Mouse (Mus musculus): ENCODE results near the gene Wdtc1. TPM values are rescaled to one million over a fixed set of nuclear protein-coding genes. Genes with fewer than 3 reads are reported as not detected.

Wdtc1 gene
- polyA plus RNA-seq, 1 experiment from 2014 or later = 24.9 TPM

GRCm38 (mm10) chr4:133315991-133316390 is 37.3 kb downstream of the Wdtc1 start:
- no peak overlapping the region for H3K27ac ChIP-seq
- no peaks in the 10 kb centered on the region; the same call in 1 of the 2 replicates for H3K36me3 ChIP-seq (ENCODE audit: inconsistent target)
- no peaks in the 10 kb centered on the region for H3K79me2 ChIP-seq (ENCODE audit: inconsistent target)
- no peak overlapping the region for H3K4me3 ChIP-seq (ENCODE audit: inconsistent target)
- 93% methylated on average over 5 of the region's 5 CpGs for WGBS (ENCODE audit: missing documents)

- Histone ChIP-seq H3K79me2 (ENCODE audit: inconsistent target) (no peaks in the 10 kb centered on the region), H3K27ac (no peak overlapping the region), H3K4me3 (ENCODE audit: inconsistent target) (no peak overlapping the region), H3K36me3 (ENCODE audit: inconsistent target) (no peaks in the 10 kb centered on the region; the same call in 1 of the 2 replicates)
- WGBS (ENCODE audit: missing documents) = 89% methylated on average over 7 of the region's 8 CpGs
Measured at GRCm38 (mm10) chr4:133314896-133315295, 38.4 kb downstream of the Wdtc1 start.

GRCm38 (mm10) chr4:133309948-133310347 is 43.3 kb downstream of the Wdtc1 start:
- Histone ChIP-seq H3K4me3 (ENCODE audit: inconsistent target) (no peak overlapping the region), H3K27ac (no peak overlapping the region), H3K36me3 (ENCODE audit: inconsistent target) (no peaks in the 10 kb centered on the region; the same call in 1 of the 2 replicates), H3K79me2 (ENCODE audit: inconsistent target) (no peaks in the 10 kb centered on the region)
- 0% methylated on average over 3 of the region's 3 CpGs for WGBS (ENCODE audit: missing documents)

GRCm38 (mm10) chr4:133307331-133307730 is 46.0 kb downstream of the Wdtc1 start:
- Histone ChIP-seq H3K4me3 (ENCODE audit: inconsistent target) (no peak overlapping the region), H3K27ac (no peak overlapping the region), H3K36me3 (ENCODE audit: inconsistent target) (peaks cover 5% of the 10 kb centered on the region; the same call in 1 of the 2 replicates), H3K79me2 (ENCODE audit: inconsistent target) (no peaks in the 10 kb centered on the region)
- WGBS (ENCODE audit: missing documents) = 57% methylated on average over 3 of the region's 3 CpGs

GRCm38 (mm10) chr4:133305825-133306224 is 47.5 kb downstream of the Wdtc1 start:
- Histone ChIP-seq H3K36me3 (ENCODE audit: inconsistent target) (peaks cover 13% of the 10 kb centered on the region; the same call in 1 of the 2 replicates), H3K27ac (no peak overlapping the region), H3K4me3 (ENCODE audit: inconsistent target) (no peak overlapping the region), H3K79me2 (ENCODE audit: inconsistent target) (no peaks in the 10 kb centered on the region)
- WGBS (ENCODE audit: missing documents) = 96% methylated on average over 6 of the region's 7 CpGs

GRCm38 (mm10) chr4:133304770-133305169 is 48.5 kb downstream of the Wdtc1 start:
- Histone ChIP-seq H3K79me2 (ENCODE audit: inconsistent target) (no peaks in the 10 kb centered on the region), H3K4me3 (ENCODE audit: inconsistent target) (no peak overlapping the region), H3K36me3 (ENCODE audit: inconsistent target) (peaks cover 23% of the 10 kb centered on the region), H3K27ac (no peak overlapping the region)
- WGBS (ENCODE audit: missing documents) = 89% methylated on average over 7 of the region's 7 CpGs

- Histone ChIP-seq H3K79me2 (ENCODE audit: inconsistent target) (no peaks in the 10 kb centered on the region), H3K27ac (no peak overlapping the region), H3K4me3 (ENCODE audit: inconsistent target) (no peak overlapping the region), H3K36me3 (ENCODE audit: inconsistent target) (peaks cover 34% of the 10 kb centered on the region)
- 88% methylated on average over 5 of the region's 5 CpGs for WGBS (ENCODE audit: missing documents)
Measured at GRCm38 (mm10) chr4:133302668-133303067, 50.6 kb downstream of the Wdtc1 start.

GRCm38 (mm10) chr4:133301802-133302201 is 51.5 kb downstream of the Wdtc1 start:
- Histone ChIP-seq H3K27ac (no peak overlapping the region), H3K4me3 (ENCODE audit: inconsistent target) (no peak overlapping the region), H3K36me3 (ENCODE audit: inconsistent target) (peaks cover 34% of the 10 kb centered on the region), H3K79me2 (ENCODE audit: inconsistent target) (no peaks in the 10 kb centered on the region)
- WGBS (ENCODE audit: missing documents) = 36% methylated on average over 4 of the region's 4 CpGs

GRCm38 (mm10) chr4:133300421-133300820 is 52.9 kb downstream of the Wdtc1 start:
- Histone ChIP-seq H3K79me2 (ENCODE audit: inconsistent target) (no peaks in the 10 kb centered on the region), H3K4me3 (ENCODE audit: inconsistent target) (no peak overlapping the region), H3K27ac (no peak overlapping the region), H3K36me3 (ENCODE audit: inconsistent target) (peaks cover 45% of the 10 kb centered on the region)
- 96% methylated on average over 11 of the region's 11 CpGs for WGBS (ENCODE audit: missing documents)

GRCm38 (mm10) chr4:133299701-133300100 is 53.6 kb downstream of the Wdtc1 start:
- H3K27ac ChIP-seq = no peak overlapping the region
- WGBS (ENCODE audit: missing documents) = 92% methylated on average over 5 of the region's 5 CpGs
- peaks cover 52% of the 10 kb centered on the region for H3K36me3 ChIP-seq (ENCODE audit: inconsistent target)

GRCm38 (mm10) chr4:133298516-133299365 is 54.5 kb downstream of the Wdtc1 start:
- WGBS (ENCODE audit: missing documents) = 84% methylated on average over 12 of the region's 12 CpGs
- H3K27ac ChIP-seq = no peak overlapping the region
- peaks cover 53% of the 10 kb centered on the region for H3K36me3 ChIP-seq (ENCODE audit: inconsistent target)
- no peaks in the 10 kb centered on the region for H3K79me2 ChIP-seq (ENCODE audit: inconsistent target)
- no peak overlapping the region for H3K4me3 ChIP-seq (ENCODE audit: inconsistent target)

More at GRCm38 (mm10) chr4:133299701-133300100, 53.6 kb downstream of the Wdtc1 start:
- H3K79me2 ChIP-seq (ENCODE audit: inconsistent target) = no peaks in the 10 kb centered on the region
- H3K4me3 ChIP-seq (ENCODE audit: inconsistent target) = no peak overlapping the region

GRCm38 (mm10) chr4:133297801-133298238 is 55.5 kb downstream of the Wdtc1 start:
- Histone ChIP-seq H3K36me3 (ENCODE audit: inconsistent target) (peaks cover 57% of the 10 kb centered on the region), H3K4me3 (ENCODE audit: inconsistent target) (no peak overlapping the region), H3K27ac (no peak overlapping the region), H3K79me2 (ENCODE audit: inconsistent target) (no peaks in the 10 kb centered on the region)
- WGBS (ENCODE audit: missing documents) = 8% methylated on average over 5 of the region's 5 CpGs

GRCm38 (mm10) chr4:133297360-133297759 is 55.9 kb downstream of the Wdtc1 start:
- Histone ChIP-seq H3K79me2 (ENCODE audit: inconsistent target) (no peaks in the 10 kb centered on the region), H3K27ac (no peak overlapping the region), H3K36me3 (ENCODE audit: inconsistent target) (peaks cover 57% of the 10 kb centered on the region), H3K4me3 (ENCODE audit: inconsistent target) (no peak overlapping the region)
- 80% methylated on average over 10 of the region's 10 CpGs for WGBS (ENCODE audit: missing documents)

- no peak overlapping the region for H3K27ac ChIP-seq
- H3K79me2 ChIP-seq (ENCODE audit: inconsistent target) = no peaks in the 10 kb centered on the region
- no peak overlapping the region for H3K4me3 ChIP-seq (ENCODE audit: inconsistent target)
- WGBS (ENCODE audit: missing documents) = 98% methylated on average over 11 of the region's 11 CpGs
- H3K36me3 ChIP-seq (ENCODE audit: inconsistent target) = peaks cover 32% of the 10 kb centered on the region; the same call in 1 of the 2 replicates
Measured at GRCm38 (mm10) chr4:133294084-133294483, 59.2 kb downstream of the Wdtc1 start.

Measured in macrophage (primary cell).